Mouse (Mus musculus): ENCODE data around the gene Filip1l.

DNA sequence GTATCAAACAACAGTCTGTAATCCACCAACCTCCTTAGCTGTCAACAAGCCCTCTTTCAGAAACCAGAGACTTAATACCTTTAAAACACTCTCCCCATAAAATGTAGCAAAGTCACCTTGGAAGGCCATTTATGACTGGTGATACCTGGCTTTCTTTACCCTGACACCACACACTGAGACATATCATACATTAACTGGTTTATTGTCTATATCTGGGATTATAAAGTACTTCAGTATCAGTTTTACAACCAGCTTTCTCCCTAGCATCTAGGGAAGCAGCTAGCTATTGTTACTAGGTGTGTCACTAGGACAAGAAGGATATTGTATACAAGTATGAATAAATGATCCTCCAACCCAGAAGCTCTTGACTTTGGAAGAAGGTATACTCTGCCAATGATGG, 200.3 kb downstream of the Filip1l start:
- no peak for TF ChIP-seq CTCF (IDR thresholded peaks at IDR 0.05; ENCODE audit: control insufficient read depth, insufficient read depth, low read length)
- TF ChIP-seq POLR2A (IDR thresholded peaks at IDR 0.05; ENCODE audit: borderline replicate concordance, control insufficient read depth, low read depth, low read length): no peak
